Mouse (Mus musculus): ENCODE measurements around the gene Clic3. TPM values are rescaled to one million over a fixed set of nuclear protein-coding genes. Genes with fewer than 3 reads are reported as not detected.

Clic3 gene
- polyA plus RNA-seq, 1 experiment from 2014 or later = 7.2 TPM

- no peaks in the 10 kb centered on the region for H3K9me3 ChIP-seq
- 81% methylated on average over 10 of the region's 10 CpGs for WGBS
- 0 out of 2 replicates have a peak, but pooled peaks cover 12% of the 10 kb centered on the region for H3K4me1 ChIP-seq
- peaks cover 5% of the 10 kb centered on the region; the same call in 1 of the 2 replicates for H3K27me3 ChIP-seq
- H3K4me2 ChIP-seq = no peak overlapping the region
- no peak overlapping the region for H3K27ac ChIP-seq
- no peaks in the 10 kb centered on the region for H3K36me3 ChIP-seq
- H3K9ac ChIP-seq = 0 out of 2 replicates have a peak overlapping the region, but pooled peaks have one; percentile 27
- no peak overlapping the region for H3K4me3 ChIP-seq
- peak; percentile 45; the same call in 1 of the 2 replicates for ATAC-seq (ENCODE audit: insufficient number of reproducible peaks, insufficient read depth, low FRiP score, low TSS enrichment, low read depth)
Measured at GRCm38 (mm10) chr2:25468962-25469915, 12.6 kb downstream of the Clic3 start.

- Histone ChIP-seq H3K4me2 (no peak within 1 kb of the TSS), H3K4me1 (0 out of 2 replicates have a peak, but pooled peaks cover 12% of the 10 kb centered on the region), H3K4me3 (no peak within 1 kb of the TSS), H3K27me3 (peaks cover 5% of the 10 kb centered on the region; the same call in 1 of the 2 replicates), H3K36me3 (no peaks in the 10 kb centered on the region), H3K9ac (0 out of 2 replicates have a peak within 1 kb of the TSS, but pooled peaks have one; percentile 27), H3K27ac (no peak within 1 kb of the TSS), H3K9me3 (no peaks in the 10 kb centered on the region)
- WGBS = 49% methylated on average over 6 of the region's 6 CpGs
- no peak for ATAC-seq (ENCODE audit: insufficient number of reproducible peaks, insufficient read depth, low FRiP score, low TSS enrichment, low read depth)
Measured at GRCm38 (mm10) chr2:25469969-25470368, 13.3 kb downstream of the Clic3 start, which contains the start of gene Ptgds. TSS of gene Ptgds (minus strand) at chr2:25470046.

GRCm38 (mm10) chr2:25472550-25472949, 15.9 kb downstream of the Clic3 start:
- Histone ChIP-seq H3K27ac (no peak overlapping the region), H3K36me3 (no peaks in the 10 kb centered on the region), H3K4me1 (0 out of 2 replicates have a peak, but pooled peaks cover 7% of the 10 kb centered on the region), H3K4me3 (no peak overlapping the region), H3K4me2 (no peak overlapping the region), H3K9me3 (no peaks in the 10 kb centered on the region), H3K27me3 (peaks cover 5% of the 10 kb centered on the region; the same call in 1 of the 2 replicates), H3K9ac (no peak overlapping the region)
- no peak for ATAC-seq (ENCODE audit: insufficient number of reproducible peaks, insufficient read depth, low FRiP score, low TSS enrichment, low read depth)
- WGBS = 74% methylated on average over 2 of the region's 2 CpGs

GRCm38 (mm10) chr2:25477541-25477940, 20.9 kb downstream of the Clic3 start:
- H3K4me1 ChIP-seq = no peaks in the 10 kb centered on the region
- no peak for ATAC-seq (ENCODE audit: insufficient number of reproducible peaks, insufficient read depth, low FRiP score, low TSS enrichment, low read depth)
- H3K36me3 ChIP-seq = no peaks in the 10 kb centered on the region
- no peak overlapping the region for H3K4me2 ChIP-seq
- no peaks in the 10 kb centered on the region; the same call in 1 of the 2 replicates for H3K27me3 ChIP-seq
- H3K27ac ChIP-seq = no peak overlapping the region
- H3K4me3 ChIP-seq = no peak overlapping the region
- 88% methylated on average over 8 of the region's 8 CpGs for WGBS
- no peak overlapping the region for H3K9ac ChIP-seq
- H3K9me3 ChIP-seq = no peaks in the 10 kb centered on the region

GRCm38 (mm10) chr2:25477967-25478675, 21.5 kb downstream of the Clic3 start:
- Histone ChIP-seq H3K4me1 (no peaks in the 10 kb centered on the region), H3K4me3 (no peak overlapping the region), H3K36me3 (no peaks in the 10 kb centered on the region), H3K27me3 (no peaks in the 10 kb centered on the region; the same call in 1 of the 2 replicates), H3K9me3 (no peaks in the 10 kb centered on the region), H3K9ac (no peak overlapping the region), H3K4me2 (no peak overlapping the region), H3K27ac (no peak overlapping the region)
- no peak for ATAC-seq (ENCODE audit: insufficient number of reproducible peaks, insufficient read depth, low FRiP score, low TSS enrichment, low read depth)
- WGBS = 87% methylated on average over 3 of the region's 3 CpGs

GRCm38 (mm10) chr2:25479551-25480311, 23.1 kb downstream of the Clic3 start:
- Histone ChIP-seq H3K4me1 (no peaks in the 10 kb centered on the region), H3K27me3 (no peaks in the 10 kb centered on the region; the same call in 1 of the 2 replicates), H3K4me2 (no peak overlapping the region), H3K9me3 (no peaks in the 10 kb centered on the region), H3K27ac (no peak overlapping the region), H3K9ac (no peak overlapping the region), H3K4me3 (no peak overlapping the region), H3K36me3 (no peaks in the 10 kb centered on the region)
- 68% methylated on average over 10 of the region's 10 CpGs for WGBS
- no peak for ATAC-seq (ENCODE audit: insufficient number of reproducible peaks, insufficient read depth, low FRiP score, low TSS enrichment, low read depth)

- Histone ChIP-seq H3K4me2 (no peak overlapping the region), H3K27ac (no peak overlapping the region), H3K9me3 (no peaks in the 10 kb centered on the region), H3K4me3 (no peak overlapping the region), H3K36me3 (no peaks in the 10 kb centered on the region), H3K4me1 (no peaks in the 10 kb centered on the region), H3K9ac (no peak overlapping the region), H3K27me3 (no peaks in the 10 kb centered on the region; the same call in 1 of the 2 replicates)
- 94% methylated on average over 1 of the region's 1 CpGs for WGBS
- ATAC-seq (ENCODE audit: insufficient number of reproducible peaks, insufficient read depth, low FRiP score, low TSS enrichment, low read depth) = no peak
Measured at GRCm38 (mm10) chr2:25480541-25480940, 23.9 kb downstream of the Clic3 start.

- no peaks in the 10 kb centered on the region for H3K9me3 ChIP-seq
- ATAC-seq (ENCODE audit: insufficient number of reproducible peaks, insufficient read depth, low FRiP score, low TSS enrichment, low read depth) = no peak
- no peak overlapping the region for H3K27ac ChIP-seq
- 27% methylated on average over 7 of the region's 7 CpGs for WGBS
- H3K4me2 ChIP-seq = no peak overlapping the region
- no peaks in the 10 kb centered on the region for H3K36me3 ChIP-seq
- H3K4me3 ChIP-seq = no peak overlapping the region
- no peak overlapping the region for H3K9ac ChIP-seq
- no peaks in the 10 kb centered on the region for H3K4me1 ChIP-seq
- no peaks in the 10 kb centered on the region; the same call in 1 of the 2 replicates for H3K27me3 ChIP-seq
Measured at GRCm38 (mm10) chr2:25482969-25483368, 26.3 kb downstream of the Clic3 start.

GRCm38 (mm10) chr2:25484901-25485647, 28.4 kb downstream of the Clic3 start:
- 64% methylated on average over 11 of the region's 11 CpGs for WGBS

GRCm38 (mm10) chr2:25487965-25488670, 31.5 kb downstream of the Clic3 start:
- H3K27me3 ChIP-seq = no peaks in the 10 kb centered on the region
- no peak overlapping the region for H3K4me2 ChIP-seq
- WGBS = 68% methylated on average over 6 of the region's 6 CpGs
- no peaks in the 10 kb centered on the region for H3K4me1 ChIP-seq
- no peak overlapping the region for H3K27ac ChIP-seq
- ATAC-seq (ENCODE audit: insufficient number of reproducible peaks, insufficient read depth, low FRiP score, low TSS enrichment, low read depth) = no peak
- no peaks in the 10 kb centered on the region for H3K9me3 ChIP-seq
- no peak overlapping the region for H3K4me3 ChIP-seq
- 0 out of 2 replicates have a peak overlapping the region, but pooled peaks have one; percentile 40 for H3K9ac ChIP-seq
- no peaks in the 10 kb centered on the region for H3K36me3 ChIP-seq

More at GRCm38 (mm10) chr2:25484901-25485647, 28.4 kb downstream of the Clic3 start:
- no peak overlapping the region for H3K4me3 ChIP-seq
- no peaks in the 10 kb centered on the region for H3K9me3 ChIP-seq
- ATAC-seq (ENCODE audit: insufficient number of reproducible peaks, insufficient read depth, low FRiP score, low TSS enrichment, low read depth) = no peak
- no peak overlapping the region for H3K4me2 ChIP-seq
- H3K36me3 ChIP-seq = no peaks in the 10 kb centered on the region
- no peak overlapping the region for H3K27ac ChIP-seq
- H3K4me1 ChIP-seq = no peaks in the 10 kb centered on the region
- H3K9ac ChIP-seq = no peak overlapping the region
- no peaks in the 10 kb centered on the region; the same call in 1 of the 2 replicates for H3K27me3 ChIP-seq
